Mouse (Mus musculus): ENCODE data around the gene Gm45716.

Gene Gm45716

GRCm38 (mm10) chr11:90286550-90287154 is 99.2 kb downstream of the Gm45716 start:
- no peak for DNase-seq

DNA sequence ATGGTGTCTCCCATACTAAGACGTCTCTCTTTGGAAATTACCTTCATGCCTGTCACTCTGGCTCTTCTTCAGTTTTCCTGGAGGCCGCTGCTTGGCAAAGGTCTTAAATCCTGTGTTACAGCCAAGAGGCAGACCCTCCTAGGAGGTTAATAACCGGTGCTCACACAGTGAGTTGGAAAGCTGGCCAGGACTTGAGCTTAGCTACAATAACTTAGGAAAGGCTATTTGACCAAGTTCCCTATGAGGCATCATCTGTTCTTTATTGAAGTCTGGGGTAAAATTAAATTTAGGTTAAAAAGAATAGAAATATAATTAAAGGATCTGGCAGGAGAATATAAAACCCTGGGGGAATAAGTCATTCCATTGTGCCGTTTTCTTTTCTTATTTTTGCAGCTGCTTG is 103.7 kb downstream of the Gm45716 start:
- no peak for DNase-seq

DNA sequence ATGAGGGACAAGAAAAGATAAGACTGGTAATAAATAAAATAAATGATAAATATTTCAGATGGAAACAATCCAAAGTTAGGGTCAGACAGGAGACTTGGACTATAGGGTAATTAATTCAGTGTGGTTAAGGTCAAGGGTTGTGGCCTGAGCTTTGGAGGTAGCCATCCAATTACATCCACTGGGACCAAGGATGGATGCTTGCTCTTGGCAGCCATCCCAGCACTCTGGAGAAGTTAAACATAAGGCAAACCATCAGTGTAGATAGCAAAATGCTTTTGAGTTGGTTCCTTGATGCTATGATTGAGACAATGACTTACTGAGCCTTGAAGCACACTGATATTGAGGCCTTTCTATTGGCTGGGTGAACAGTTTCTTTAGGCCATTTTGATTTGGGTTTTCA is 105.3 kb downstream of the Gm45716 start:
- no peak for DNase-seq

DNA sequence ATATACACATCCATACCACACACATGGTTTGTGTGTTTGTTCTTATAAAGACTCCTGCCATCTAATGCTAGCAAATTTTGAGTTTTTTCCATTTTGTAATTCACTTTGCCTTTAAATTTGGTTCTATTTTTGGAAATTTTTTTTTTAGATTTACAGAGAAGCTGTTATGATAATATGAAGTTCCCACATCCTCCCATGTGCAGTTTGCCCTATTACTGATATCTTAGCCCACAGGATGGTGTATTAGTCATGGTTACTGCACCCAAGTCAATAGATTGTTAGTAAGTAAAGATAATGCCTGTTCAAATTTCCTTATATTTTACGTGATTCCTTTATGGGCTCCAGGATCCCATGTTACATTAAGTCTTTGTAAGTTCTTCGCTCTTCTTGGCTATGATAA is 107.1 kb downstream of the Gm45716 start:
- DNase-seq = no peak

Measured in cerebellum, postnatal 36 days (tissue).